Mouse (Mus musculus): Measurements from ENCODE around the gene Pskh1. TPM values are rescaled to one million over a fixed set of nuclear protein-coding genes. Genes with fewer than 3 reads are reported as not detected.

The Pskh1 gene
- polyA plus RNA-seq, 1 experiment, result 20.2 TPM

GRCm38 (mm10) chr8:105931271-105931670 lies 31.0 kb downstream of the Pskh1 start:
- H3K4me3 ChIP-seq (ENCODE audit: low read depth, low read length), result no peak overlapping the region
- WGBS, result 94% methylated on average over 3 of the region's 3 CpGs
- TF ChIP-seq POLR2A (IDR thresholded peaks at IDR 0.05; ENCODE audit: low read depth, low read length) (no peak), CTCF (IDR thresholded peaks at IDR 0.05; ENCODE audit: extremely low read depth, insufficient read length, insufficient replicate concordance, low read depth, low read length) (no peak)
- H3K27me3 ChIP-seq (ENCODE audit: control insufficient read depth, insufficient read depth, low read length), result no peaks in the 10 kb centered on the region
- peaks cover 6% of the 10 kb centered on the region; the same call in 1 of the 2 replicates for H3K4me1 ChIP-seq (ENCODE audit: control insufficient read depth, insufficient read depth, insufficient read length, low read length)
- no peak overlapping the region for H3K27ac ChIP-seq (ENCODE audit: insufficient read depth, low read depth, low read length)
- peaks cover 23% of the 10 kb centered on the region for H3K36me3 ChIP-seq (ENCODE audit: control insufficient read depth, insufficient read depth, low read length)

GRCm38 (mm10) chr8:105932525-105932924 lies 32.3 kb downstream of the Pskh1 start:
- no peak overlapping the region for H3K27ac ChIP-seq (ENCODE audit: insufficient read depth, low read depth, low read length)
- TF ChIP-seq CTCF (IDR thresholded peaks at IDR 0.05; ENCODE audit: extremely low read depth, insufficient read length, insufficient replicate concordance, low read depth, low read length) (no peak), POLR2A (IDR thresholded peaks at IDR 0.05; ENCODE audit: low read depth, low read length) (no peak)
- WGBS, result 90% methylated on average over 11 of the region's 11 CpGs

DNA sequence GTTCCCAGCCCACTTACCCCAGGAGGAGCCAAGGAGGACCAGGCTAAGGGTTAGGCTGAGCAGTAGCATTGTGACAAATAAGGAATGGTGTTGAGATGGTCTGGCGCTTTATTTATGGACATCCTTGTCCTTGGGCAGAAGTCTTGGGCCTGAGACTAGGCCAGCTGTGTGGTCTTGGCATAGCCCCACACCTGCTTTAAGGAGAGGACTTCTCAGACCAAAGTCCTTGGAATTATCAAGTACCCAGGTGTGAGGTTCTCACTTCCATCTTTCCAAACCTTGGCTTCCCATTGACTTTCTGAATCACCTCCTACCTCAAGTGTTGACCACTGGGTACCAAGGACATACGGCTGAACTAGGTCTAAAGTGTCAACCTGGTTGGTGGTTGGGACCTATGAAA lies 33.5 kb downstream of the Pskh1 start, which contains the start of gene Ctrl:
Ctrl (minus strand) TSS at position 101 of the 400 bp plus-strand sequence.
- H3K4me1 ChIP-seq (ENCODE audit: control insufficient read depth, insufficient read depth, insufficient read length, low read length), result peaks cover 14% of the 10 kb centered on the region
- H3K27me3 ChIP-seq (ENCODE audit: control insufficient read depth, insufficient read depth, low read length), result no peaks in the 10 kb centered on the region
- no peak within 1 kb of the TSS for H3K27ac ChIP-seq (ENCODE audit: insufficient read depth, low read depth, low read length)
- WGBS, result 80% methylated on average over 2 of the region's 2 CpGs
- no peak within 1 kb of the TSS for H3K4me3 ChIP-seq (ENCODE audit: low read depth, low read length)
- TF ChIP-seq CTCF (IDR thresholded peaks at IDR 0.05; ENCODE audit: extremely low read depth, insufficient read length, insufficient replicate concordance, low read depth, low read length) (no peak), POLR2A (IDR thresholded peaks at IDR 0.05; ENCODE audit: low read depth, low read length) (no peak)
- H3K36me3 ChIP-seq (ENCODE audit: control insufficient read depth, insufficient read depth, low read length), result peaks cover 28% of the 10 kb centered on the region

More at GRCm38 (mm10) chr8:105932525-105932924, 32.3 kb downstream of the Pskh1 start:
- Histone ChIP-seq H3K27me3 (ENCODE audit: control insufficient read depth, insufficient read depth, low read length) (no peaks in the 10 kb centered on the region), H3K4me3 (ENCODE audit: low read depth, low read length) (no peak overlapping the region), H3K4me1 (ENCODE audit: control insufficient read depth, insufficient read depth, insufficient read length, low read length) (peaks cover 11% of the 10 kb centered on the region), H3K36me3 (ENCODE audit: control insufficient read depth, insufficient read depth, low read length) (peaks cover 28% of the 10 kb centered on the region)

DNA sequence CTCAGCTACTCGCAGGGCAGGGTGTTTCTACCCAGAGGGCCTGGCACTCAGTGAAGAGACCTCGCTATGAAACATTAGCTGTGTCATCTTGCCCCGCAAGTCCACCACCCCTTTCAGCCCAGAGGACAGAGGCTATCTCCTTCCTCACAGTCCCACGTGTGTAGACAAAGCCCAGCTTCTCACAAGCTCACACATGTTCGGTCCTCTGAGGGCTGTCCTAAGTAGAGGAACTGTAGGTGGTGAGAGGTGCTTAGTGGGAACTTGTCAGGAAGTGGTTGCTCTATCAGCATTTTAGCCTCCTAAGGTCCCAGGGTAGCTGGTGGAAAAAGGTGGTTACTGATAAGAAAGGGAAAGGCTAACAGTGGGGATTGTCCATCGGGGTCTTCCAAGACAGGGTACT lies 34.9 kb downstream of the Pskh1 start:
- H3K27ac ChIP-seq (ENCODE audit: insufficient read depth, low read depth, low read length), result no peak overlapping the region
- 80% methylated on average over 6 of the region's 6 CpGs for WGBS
- no peak for TF ChIP-seq POLR2A (IDR thresholded peaks at IDR 0.05; ENCODE audit: low read depth, low read length)
- TF ChIP-seq CTCF (IDR thresholded peaks at IDR 0.05; ENCODE audit: extremely low read depth, insufficient read length, insufficient replicate concordance, low read depth, low read length), result no peak
- H3K36me3 ChIP-seq (ENCODE audit: control insufficient read depth, insufficient read depth, low read length), result peaks cover 25% of the 10 kb centered on the region
- H3K27me3 ChIP-seq (ENCODE audit: control insufficient read depth, insufficient read depth, low read length), result no peaks in the 10 kb centered on the region
- peaks cover 14% of the 10 kb centered on the region for H3K4me1 ChIP-seq (ENCODE audit: control insufficient read depth, insufficient read depth, insufficient read length, low read length)
- H3K4me3 ChIP-seq (ENCODE audit: low read depth, low read length), result no peak overlapping the region

DNA sequence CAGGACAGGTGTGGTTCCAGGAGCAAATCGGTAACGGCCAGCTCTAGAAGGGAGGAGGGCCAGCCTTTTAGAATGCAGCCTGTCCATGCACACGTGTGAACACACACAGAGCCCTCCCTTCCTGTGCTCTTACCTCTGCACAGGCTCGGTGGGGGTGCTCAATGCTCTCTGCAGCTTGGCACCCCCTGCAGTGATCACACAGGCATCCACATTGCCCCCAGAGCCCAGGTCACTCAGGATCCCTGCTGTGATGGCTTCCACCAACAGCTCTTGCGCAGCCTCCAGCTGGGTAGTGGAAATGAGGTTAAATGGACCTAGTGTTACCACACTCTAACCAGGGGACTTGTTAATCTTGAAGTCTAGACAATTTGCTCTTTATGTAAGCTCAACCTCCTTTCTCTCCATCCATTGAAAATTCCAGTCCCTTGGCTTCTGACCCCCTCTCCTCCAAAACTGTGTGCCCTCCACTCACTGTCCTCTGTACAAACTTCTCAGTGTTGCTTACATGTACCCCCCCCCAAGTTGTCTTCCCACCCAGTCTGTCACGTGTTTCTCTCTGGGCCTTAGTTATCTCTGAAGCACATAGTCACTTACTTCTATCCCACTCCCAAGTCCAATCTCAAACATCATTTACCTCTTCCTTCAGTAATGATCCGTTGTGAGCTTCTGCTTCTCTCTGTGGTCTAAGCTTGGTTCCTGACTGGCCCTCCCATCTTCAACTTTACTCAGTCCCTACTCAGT lies 35.8 kb downstream of the Pskh1 start:
- no peak overlapping the region; the same call in 1 of the 2 replicates for H3K4me3 ChIP-seq (ENCODE audit: low read depth, low read length)
- TF ChIP-seq CTCF (IDR thresholded peaks at IDR 0.05; ENCODE audit: extremely low read depth, insufficient read length, insufficient replicate concordance, low read depth, low read length), result no peak
- no peak for TF ChIP-seq POLR2A (IDR thresholded peaks at IDR 0.05; ENCODE audit: low read depth, low read length)
- peaks cover 11% of the 10 kb centered on the region for H3K4me1 ChIP-seq (ENCODE audit: control insufficient read depth, insufficient read depth, insufficient read length, low read length)
- H3K36me3 ChIP-seq (ENCODE audit: control insufficient read depth, insufficient read depth, low read length), result peaks cover 25% of the 10 kb centered on the region
- WGBS, result 59% methylated on average over 7 of the region's 7 CpGs
- no peak overlapping the region for H3K27ac ChIP-seq (ENCODE audit: insufficient read depth, low read depth, low read length)
- no peaks in the 10 kb centered on the region for H3K27me3 ChIP-seq (ENCODE audit: control insufficient read depth, insufficient read depth, low read length)

DNA sequence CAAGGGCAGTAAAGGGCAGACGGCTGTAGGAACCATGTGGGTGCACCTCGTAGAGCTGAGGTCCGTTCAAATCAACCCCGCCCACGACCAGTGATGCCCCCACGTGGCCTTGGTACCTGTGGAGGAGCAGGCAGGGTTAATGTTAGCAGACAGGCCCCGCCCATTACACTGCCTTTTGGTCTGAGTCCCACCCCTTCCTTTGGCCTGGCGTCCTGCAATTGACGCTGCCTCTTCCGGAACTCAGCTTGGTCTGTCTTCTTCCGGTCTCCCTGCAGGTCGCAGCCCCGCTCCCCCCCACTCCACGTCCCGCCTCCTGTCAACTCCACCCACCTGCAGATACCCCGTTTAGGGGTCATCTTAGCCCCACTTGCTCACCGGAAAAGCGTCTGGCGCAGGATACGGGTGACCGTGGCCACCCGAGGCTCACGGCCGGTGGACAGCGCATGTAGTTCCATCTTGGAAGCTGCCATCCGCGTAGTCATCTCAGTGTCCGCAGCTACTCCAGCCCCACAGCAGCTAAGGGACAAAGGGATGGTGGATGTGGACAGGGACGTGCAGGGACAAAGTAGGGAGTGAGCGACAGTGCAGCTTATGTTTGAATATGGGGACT lies 36.7 kb downstream of the Pskh1 start:
- Histone ChIP-seq H3K36me3 (ENCODE audit: control insufficient read depth, insufficient read depth, low read length) (peaks cover 25% of the 10 kb centered on the region), H3K4me1 (ENCODE audit: control insufficient read depth, insufficient read depth, insufficient read length, low read length) (peaks cover 11% of the 10 kb centered on the region), H3K27me3 (ENCODE audit: control insufficient read depth, insufficient read depth, low read length) (no peaks in the 10 kb centered on the region), H3K27ac (ENCODE audit: insufficient read depth, low read depth, low read length) (peak overlapping the region; percentile 92), H3K4me3 (ENCODE audit: low read depth, low read length) (peak overlapping the region; percentile 95)
- TF ChIP-seq POLR2A (IDR thresholded peaks at IDR 0.05; ENCODE audit: low read depth, low read length) (peak; percentile 72), CTCF (IDR thresholded peaks at IDR 0.05; ENCODE audit: extremely low read depth, insufficient read length, insufficient replicate concordance, low read depth, low read length) (no peak)
- WGBS, result under 1% methylated on average over 30 of the region's 30 CpGs
